Mouse (Mus musculus): ENCODE data around the gene Myzap. TPM values are rescaled to one million over a fixed set of nuclear protein-coding genes. Genes with fewer than 3 reads are reported as not detected.

The Myzap gene
- polyA plus RNA-seq, 1 experiment from 2014 or later: 2.2 TPM

- DNase-seq (no peak), ATAC-seq (ENCODE audit: low FRiP score, low TSS enrichment) (no peak)
- no peaks in the 10 kb centered on the region for H3K36me3 ChIP-seq (ENCODE audit: control insufficient read depth, insufficient read depth, low read length)
- no peaks in the 10 kb centered on the region for H3K9me3 ChIP-seq (ENCODE audit: control insufficient read depth, low read length)
- H3K4me1 ChIP-seq (ENCODE audit: control insufficient read depth, insufficient read depth, low read length): no peaks in the 10 kb centered on the region
- no peak overlapping the region for H3K27ac ChIP-seq (replicated peaks; ENCODE audit: low read depth, low read length)
- H3K9ac ChIP-seq (replicated peaks; ENCODE audit: low read length): no peak overlapping the region
- 81% methylated on average over 4 of the region's 4 CpGs for WGBS
- H3K4me3 ChIP-seq (replicated peaks; ENCODE audit: low read depth, low read length): no peak overlapping the region
- H3K4me2 ChIP-seq (ENCODE audit: low read length): no peak overlapping the region
- H3K27me3 ChIP-seq (ENCODE audit: control insufficient read depth, insufficient read depth, low read length): no peaks in the 10 kb centered on the region
Observed at GRCm38 (mm10) chr9:71611876-71612275, 19.7 kb upstream of the Myzap start.

- Histone ChIP-seq H3K4me2 (ENCODE audit: low read length) (no peak overlapping the region), H3K36me3 (ENCODE audit: control insufficient read depth, insufficient read depth, low read length) (no peaks in the 10 kb centered on the region), H3K27me3 (ENCODE audit: control insufficient read depth, insufficient read depth, low read length) (no peaks in the 10 kb centered on the region), H3K4me3 (replicated peaks; ENCODE audit: low read depth, low read length) (no peak overlapping the region), H3K4me1 (ENCODE audit: control insufficient read depth, insufficient read depth, low read length) (0 out of 2 replicates have a peak, but pooled peaks cover 4% of the 10 kb centered on the region), H3K27ac (replicated peaks; ENCODE audit: low read depth, low read length) (no peak overlapping the region), H3K9me3 (ENCODE audit: control insufficient read depth, low read length) (no peaks in the 10 kb centered on the region), H3K9ac (replicated peaks; ENCODE audit: low read length) (no peak overlapping the region)
- WGBS: 86% methylated on average over 6 of the region's 6 CpGs
- ATAC-seq (ENCODE audit: low FRiP score, low TSS enrichment) (no peak), DNase-seq (no peak)
Observed at GRCm38 (mm10) chr9:71609010-71609409, 16.9 kb upstream of the Myzap start.

GRCm38 (mm10) chr9:71606296-71607057 is 14.3 kb upstream of the Myzap start:
- Histone ChIP-seq H3K9me3 (ENCODE audit: control insufficient read depth, low read length) (no peaks in the 10 kb centered on the region), H3K9ac (replicated peaks; ENCODE audit: low read length) (no peak overlapping the region), H3K27ac (replicated peaks; ENCODE audit: low read depth, low read length) (no peak overlapping the region), H3K4me1 (ENCODE audit: control insufficient read depth, insufficient read depth, low read length) (0 out of 2 replicates have a peak, but pooled peaks cover 4% of the 10 kb centered on the region), H3K36me3 (ENCODE audit: control insufficient read depth, insufficient read depth, low read length) (no peaks in the 10 kb centered on the region), H3K4me3 (replicated peaks; ENCODE audit: low read depth, low read length) (no peak overlapping the region), H3K27me3 (ENCODE audit: control insufficient read depth, insufficient read depth, low read length) (no peaks in the 10 kb centered on the region), H3K4me2 (ENCODE audit: low read length) (no peak overlapping the region)
- ATAC-seq (ENCODE audit: low FRiP score, low TSS enrichment) (no peak), DNase-seq (no peak)
- 88% methylated on average over 13 of the region's 13 CpGs for WGBS

GRCm38 (mm10) chr9:71604914-71605635 is 12.9 kb upstream of the Myzap start:
- no peak overlapping the region for H3K4me3 ChIP-seq (replicated peaks; ENCODE audit: low read depth, low read length)
- H3K27ac ChIP-seq (replicated peaks; ENCODE audit: low read depth, low read length): no peak overlapping the region
- H3K4me1 ChIP-seq (ENCODE audit: control insufficient read depth, insufficient read depth, low read length): 0 out of 2 replicates have a peak, but pooled peaks cover 4% of the 10 kb centered on the region
- H3K4me2 ChIP-seq (ENCODE audit: low read length): no peak overlapping the region
- 28% methylated on average over 6 of the region's 6 CpGs for WGBS
- DNase-seq: no peak
- H3K36me3 ChIP-seq (ENCODE audit: control insufficient read depth, insufficient read depth, low read length): no peaks in the 10 kb centered on the region
- H3K9ac ChIP-seq (replicated peaks; ENCODE audit: low read length): no peak overlapping the region
- no peak for ATAC-seq (ENCODE audit: low FRiP score, low TSS enrichment)
- H3K27me3 ChIP-seq (ENCODE audit: control insufficient read depth, insufficient read depth, low read length): no peaks in the 10 kb centered on the region
- no peaks in the 10 kb centered on the region for H3K9me3 ChIP-seq (ENCODE audit: control insufficient read depth, low read length)

GRCm38 (mm10) chr9:71599861-71600260 is 7.7 kb upstream of the Myzap start:
- H3K4me2 ChIP-seq (ENCODE audit: low read length): no peak overlapping the region
- no peak overlapping the region for H3K9ac ChIP-seq (replicated peaks; ENCODE audit: low read length)
- no peaks in the 10 kb centered on the region for H3K4me1 ChIP-seq (ENCODE audit: control insufficient read depth, insufficient read depth, low read length)
- DNase-seq (no peak), ATAC-seq (ENCODE audit: low FRiP score, low TSS enrichment) (no peak)
- no peaks in the 10 kb centered on the region for H3K36me3 ChIP-seq (ENCODE audit: control insufficient read depth, insufficient read depth, low read length)
- WGBS: 88% methylated on average over 7 of the region's 7 CpGs
- no peak overlapping the region for H3K27ac ChIP-seq (replicated peaks; ENCODE audit: low read depth, low read length)
- H3K27me3 ChIP-seq (ENCODE audit: control insufficient read depth, insufficient read depth, low read length): no peaks in the 10 kb centered on the region
- H3K4me3 ChIP-seq (replicated peaks; ENCODE audit: low read depth, low read length): no peak overlapping the region
- H3K9me3 ChIP-seq (ENCODE audit: control insufficient read depth, low read length): no peaks in the 10 kb centered on the region

GRCm38 (mm10) chr9:71596888-71597287 is 4.7 kb upstream of the Myzap start:
- Histone ChIP-seq H3K4me3 (replicated peaks; ENCODE audit: low read depth, low read length) (no peak overlapping the region), H3K4me2 (ENCODE audit: low read length) (no peak overlapping the region), H3K9me3 (ENCODE audit: control insufficient read depth, low read length) (no peaks in the 10 kb centered on the region), H3K27me3 (ENCODE audit: control insufficient read depth, insufficient read depth, low read length) (peaks cover 3% of the 10 kb centered on the region; the same call in 1 of the 2 replicates), H3K4me1 (ENCODE audit: control insufficient read depth, insufficient read depth, low read length) (peaks cover 5% of the 10 kb centered on the region), H3K27ac (replicated peaks; ENCODE audit: low read depth, low read length) (no peak overlapping the region), H3K9ac (replicated peaks; ENCODE audit: low read length) (no peak overlapping the region), H3K36me3 (ENCODE audit: control insufficient read depth, insufficient read depth, low read length) (no peaks in the 10 kb centered on the region)
- WGBS: 76% methylated on average over 6 of the region's 6 CpGs
- DNase-seq: no peak
- no peak for ATAC-seq (ENCODE audit: low FRiP score, low TSS enrichment)

- no peak for ATAC-seq (ENCODE audit: low FRiP score, low TSS enrichment)
- Histone ChIP-seq H3K9me3 (ENCODE audit: control insufficient read depth, low read length) (no peaks in the 10 kb centered on the region), H3K4me3 (replicated peaks; ENCODE audit: low read depth, low read length) (peak overlapping the region; percentile 52), H3K27me3 (ENCODE audit: control insufficient read depth, insufficient read depth, low read length) (peaks cover 4% of the 10 kb centered on the region; the same call in 1 of the 2 replicates), H3K36me3 (ENCODE audit: control insufficient read depth, insufficient read depth, low read length) (no peaks in the 10 kb centered on the region), H3K9ac (replicated peaks; ENCODE audit: low read length) (no peak overlapping the region), H3K4me1 (ENCODE audit: control insufficient read depth, insufficient read depth, low read length) (peaks cover 7% of the 10 kb centered on the region), H3K27ac (replicated peaks; ENCODE audit: low read depth, low read length) (no peak overlapping the region), H3K4me2 (ENCODE audit: low read length) (peak overlapping the region; percentile 80)
- WGBS: 36% methylated on average over 6 of the region's 6 CpGs
- no peak for DNase-seq
Observed at GRCm38 (mm10) chr9:71592577-71593285, 571 bp upstream of the Myzap start.

- H3K4me3 ChIP-seq (replicated peaks; ENCODE audit: low read depth, low read length): no peak overlapping the region
- H3K4me2 ChIP-seq (ENCODE audit: low read length): no peak overlapping the region
- 85% methylated on average over 5 of the region's 5 CpGs for WGBS
- DNase-seq: no peak
- H3K4me1 ChIP-seq (ENCODE audit: control insufficient read depth, insufficient read depth, low read length): peaks cover 7% of the 10 kb centered on the region
- H3K27ac ChIP-seq (replicated peaks; ENCODE audit: low read depth, low read length): no peak overlapping the region
- peaks cover 4% of the 10 kb centered on the region; the same call in 1 of the 2 replicates for H3K27me3 ChIP-seq (ENCODE audit: control insufficient read depth, insufficient read depth, low read length)
- ATAC-seq (ENCODE audit: low FRiP score, low TSS enrichment): no peak
- no peaks in the 10 kb centered on the region for H3K36me3 ChIP-seq (ENCODE audit: control insufficient read depth, insufficient read depth, low read length)
- H3K9me3 ChIP-seq (ENCODE audit: control insufficient read depth, low read length): no peaks in the 10 kb centered on the region
- H3K9ac ChIP-seq (replicated peaks; ENCODE audit: low read length): no peak overlapping the region
Observed at GRCm38 (mm10) chr9:71591106-71591505, 1.1 kb downstream of the Myzap start.

Measured in midbrain, embryonic 14.5 days (tissue).